Comparison of ENCODE assay signal across 23 mouse cellular contexts in genomic region chr9:70881982-70882381, GRCm38 (mm10).
DNase-seq lines count a peak whose midpoint lies in the region; ATAC-seq and TF ChIP-seq lines count a peak whose summit lies in the region.
"Had no signal": no experiment of that assay in that cellular context is flagged by ENCODE, and none has a peak within 500 bp of the region (broad histone marks: within the 10 kb centered on the region; RNA-seq: fewer than 3 reads in every experiment).

No protein-coding gene starts in this region.

- H3K27ac ChIP-seq in MEL (ENCODE audit: control insufficient read depth, low read depth, low read length) = no peak overlapping the region
- H3K27ac ChIP-seq in liver, embryonic 13.5 days = peak overlapping the region; percentile 56; the same call in 1 of the 2 replicates
- no peak overlapping the region for H3K27ac ChIP-seq in liver, postnatal 0 days (ENCODE audit: low read depth)
- H3K27ac ChIP-seq in left cerebral cortex, adult 2 months = no peak overlapping the region
- H3K27ac ChIP-seq in midbrain, embryonic 16.5 days (ENCODE audit: low read length) = no peak overlapping the region
- H3K27ac ChIP-seq: embryonic facial prominence, embryonic 15.5 days; forebrain, embryonic 13.5 days; gastrocnemius, adult 2 months; heart, embryonic 13.5 days; hindbrain, embryonic 15.5 days had no signal

- no peak for TF ChIP-seq POLR2A in MEL (IDR thresholded peaks at IDR 0.05; ENCODE audit: control insufficient read depth in 1 of 2, insufficient read depth in 1 of 2, low read depth in 1 of 2, low read length in 2 of 2, poor library complexity in 1 of 2)

- intact Hi-C loops in left cerebral cortex, adult 2 months (cut with DNase I) = no loop called here
- intact Hi-C loops in left cerebral cortex, postnatal 10 days (cut with DNase I) = no loop called here

- peak; percentile 74 for ATAC-seq in liver, embryonic 13.5 days (ENCODE audit: low read depth)
- no peak for ATAC-seq in liver, postnatal 0 days
- ATAC-seq in midbrain, embryonic 16.5 days = no peak
- ATAC-seq: activated CD4-positive, CD25-positive, alpha-beta regulatory T cell, adult 4 months; forebrain, embryonic 13.5 days; forebrain, postnatal 0 days; Patski had no signal

- H3K27me3 ChIP-seq in MEL (ENCODE audit: control insufficient read depth in 1 of 2, insufficient read depth in 2 of 2, low read length in 2 of 2) = no peaks in the 10 kb centered on the region; a peak in 1 of 4 replicates
- H3K27me3 ChIP-seq in liver, embryonic 13.5 days = no peaks in the 10 kb centered on the region
- no peaks in the 10 kb centered on the region for H3K27me3 ChIP-seq in liver, postnatal 0 days (ENCODE audit: insufficient read depth, low read length)
- H3K27me3 ChIP-seq in midbrain, embryonic 16.5 days (ENCODE audit: control insufficient read depth, insufficient read depth, low read depth, low read length) = no peaks in the 10 kb centered on the region
- H3K27me3 ChIP-seq: embryonic facial prominence, embryonic 15.5 days; forebrain, embryonic 13.5 days; heart, embryonic 13.5 days; hindbrain, embryonic 15.5 days; Patski had no signal

- H3K4me2 ChIP-seq in liver, embryonic 13.5 days = no peak overlapping the region
- no peak overlapping the region for H3K4me2 ChIP-seq in liver, postnatal 0 days (ENCODE audit: low read depth, low read length)
- no peak overlapping the region for H3K4me2 ChIP-seq in midbrain, embryonic 16.5 days (ENCODE audit: low read length)
- H3K4me2 ChIP-seq: embryonic facial prominence, embryonic 15.5 days; forebrain, embryonic 13.5 days; heart, embryonic 13.5 days; hindbrain, embryonic 15.5 days had no signal

- H3K9me3 ChIP-seq in MEL (replicated peaks; ENCODE audit: insufficient read depth, low read length) = no peaks in the 10 kb centered on the region
- H3K9me3 ChIP-seq in liver, embryonic 13.5 days (replicated peaks) = no peaks in the 10 kb centered on the region
- H3K9me3 ChIP-seq in liver, postnatal 0 days (ENCODE audit: low read length) = no peaks in the 10 kb centered on the region
- H3K9me3 ChIP-seq in midbrain, embryonic 16.5 days (replicated peaks; ENCODE audit: control insufficient read depth, low read length, poor library complexity, severe bottlenecking) = no peaks in the 10 kb centered on the region
- H3K9me3 ChIP-seq: embryonic facial prominence, embryonic 15.5 days; forebrain, embryonic 13.5 days; heart, embryonic 13.5 days; hindbrain, embryonic 15.5 days had no signal

- peaks cover 0 to 2% of the 10 kb centered on the region in 2 experiments; a peak in 1 of 4 replicates for H3K36me3 ChIP-seq in MEL (ENCODE audit: control insufficient read depth in 1 of 2, insufficient read depth in 2 of 2, low read length in 2 of 2)
- no peaks in the 10 kb centered on the region for H3K36me3 ChIP-seq in liver, embryonic 13.5 days
- no peaks in the 10 kb centered on the region for H3K36me3 ChIP-seq in liver, postnatal 0 days (replicated peaks; ENCODE audit: insufficient read depth, low read length)
- H3K36me3 ChIP-seq in midbrain, embryonic 16.5 days (ENCODE audit: control insufficient read depth, insufficient read depth, low read length) = no peaks in the 10 kb centered on the region
- H3K36me3 ChIP-seq: embryonic facial prominence, embryonic 15.5 days; heart, embryonic 13.5 days; hindbrain, embryonic 15.5 days had no signal

- TF ChIP-seq RAD21 in MEL (IDR thresholded peaks at IDR 0.05; ENCODE audit: low read depth, low read length) = no peak

- DNase-seq in MEL (ENCODE audit: low read depth, low spot score) = peak; percentile 36
- DNase-seq in c-Kit-positive CD71-positive TER-119-positive erythroid progenitor cells, embryonic 14.5 days (ENCODE audit: low spot score) = peak; percentile 28
- DNase-seq in liver, embryonic 13.5 days = no peak
- DNase-seq in liver, postnatal 0 days = no peak
- no peak for DNase-seq in left cerebral cortex, adult 2 months (ENCODE audit: extremely low spot score in 1 of 2, low spot score in 2 of 2)
- no peak for DNase-seq in left cerebral cortex, adult 11 months (ENCODE audit: low spot score)
- no peak for DNase-seq in left cerebral cortex, postnatal 10 days (ENCODE audit: extremely low spot score in 1 of 2, low spot score in 2 of 2)
- DNase-seq: adrenal gland, postnatal 14 days; cerebellum, adult 11 months; cerebellum, adult 8-10 months; cerebellum, postnatal 14 days; embryo, embryonic 11 days; forebrain, postnatal 0 days; gastrocnemius, adult 2 months; gastrocnemius, postnatal 25 days; heart, postnatal 36 days had no signal

- H3K4me3 ChIP-seq in MEL (ENCODE audit: control insufficient read depth in 1 of 2, insufficient read depth in 1 of 2, low read depth in 2 of 2, low read length in 2 of 2) = no peak overlapping the region
- no peak overlapping the region for H3K4me3 ChIP-seq in liver, embryonic 13.5 days (replicated peaks)
- no peak overlapping the region for H3K4me3 ChIP-seq in liver, postnatal 0 days (ENCODE audit: low read depth, low read length)
- H3K4me3 ChIP-seq in left cerebral cortex, adult 2 months = no peak overlapping the region
- H3K4me3 ChIP-seq in midbrain, embryonic 16.5 days (ENCODE audit: low read depth, low read length) = no peak overlapping the region
- H3K4me3 ChIP-seq: embryonic facial prominence, embryonic 15.5 days; forebrain, embryonic 13.5 days; gastrocnemius, adult 2 months; heart, embryonic 13.5 days; hindbrain, embryonic 15.5 days had no signal

- H3K4me1 ChIP-seq in MEL (ENCODE audit: control insufficient read depth in 1 of 2, insufficient read depth in 2 of 2, low read length in 2 of 2) = peaks cover 0 to 5% of the 10 kb centered on the region in 2 experiments; a peak in 1 of 4 replicates
- H3K4me1 ChIP-seq in liver, embryonic 13.5 days (replicated peaks) = peaks cover 51% of the 10 kb centered on the region
- H3K4me1 ChIP-seq in liver, postnatal 0 days (ENCODE audit: insufficient read depth) = peaks cover 11% of the 10 kb centered on the region
- H3K4me1 ChIP-seq in midbrain, embryonic 16.5 days (ENCODE audit: control insufficient read depth, insufficient read depth, low read length) = no peaks in the 10 kb centered on the region
- H3K4me1 ChIP-seq: embryonic facial prominence, embryonic 15.5 days; forebrain, embryonic 13.5 days; hindbrain, embryonic 15.5 days had no signal

- TF ChIP-seq CTCF in MEL (IDR thresholded peaks at IDR 0.05 in 2 of 3, conservative IDR thresholded peaks at IDR 0.05 in 1 of 3; ENCODE audit: control insufficient read depth in 1 of 3, insufficient read depth in 1 of 3, low read depth in 2 of 3, low read length in 3 of 3, poor library complexity in 1 of 3, severe bottlenecking in 1 of 3) = no peak
- no peak for TF ChIP-seq CTCF in liver, postnatal 0 days (IDR thresholded peaks at IDR 0.05; ENCODE audit: low read depth)
- no peak for TF ChIP-seq CTCF in left cerebral cortex, adult 2 months (IDR thresholded peaks at IDR 0.05)

- no peak overlapping the region for H3K9ac ChIP-seq in MEL (ENCODE audit: control insufficient read depth, low read depth, low read length, poor library complexity, severe bottlenecking)
- H3K9ac ChIP-seq in liver, embryonic 13.5 days = peak overlapping the region; percentile 14; the same call in 1 of the 2 replicates
- no peak overlapping the region for H3K9ac ChIP-seq in liver, postnatal 0 days (replicated peaks)
- no peak overlapping the region for H3K9ac ChIP-seq in midbrain, embryonic 16.5 days (ENCODE audit: low read depth, low read length)
- H3K9ac ChIP-seq: embryonic facial prominence, embryonic 15.5 days; forebrain, embryonic 13.5 days; forebrain, postnatal 0 days; heart, embryonic 13.5 days; hindbrain, embryonic 15.5 days had no signal

- H3K79me2 ChIP-seq in MEL (ENCODE audit: control insufficient read depth, insufficient read depth, low read length, poor library complexity) = no peaks in the 10 kb centered on the region

- WGBS in liver, embryonic 13.5 days (ENCODE audit: insufficient replicate concordance) = 21% methylated on average over 5 of the region's 5 CpGs
- 43% methylated on average over 5 of the region's 5 CpGs for WGBS in liver, postnatal 0 days (ENCODE audit: insufficient replicate concordance)
- WGBS in midbrain, embryonic 16.5 days = 68% methylated on average over 5 of the region's 5 CpGs

- peak; percentile 37 to 49; a peak in 2 of 4 replicates for TF ChIP-seq EP300 in MEL (IDR thresholded peaks at IDR 0.05; ENCODE audit: low read depth in 1 of 2, low read length in 2 of 2)
- TF ChIP-seq EP300 in liver, postnatal 0 days (IDR thresholded peaks at IDR 0.05; ENCODE audit: low read depth) = 0 out of 2 replicates have a peak, but pooled peaks have one; percentile 27

TF ChIP-seq in MEL, 35 proteins besides CTCF, POLR2A, EP300 and RAD21:
- TF ChIP-seq SIN3A (IDR thresholded peaks at IDR 0.05; ENCODE audit: low read length) (0 out of 2 replicates have a peak, but pooled peaks have one; percentile 22), GATA1 (IDR thresholded peaks at IDR 0.05; ENCODE audit: low read depth, low read length) (peak; percentile 64), RCOR1 (IDR thresholded peaks at IDR 0.05; ENCODE audit: low read depth, low read length) (0 out of 2 replicates have a peak, but pooled peaks have one; percentile 31), ETS1 (IDR thresholded peaks at IDR 0.05; ENCODE audit: low read depth, low read length) (peak; percentile 83), CHD1 (IDR thresholded peaks at IDR 0.05; ENCODE audit: low read depth, low read length) (no peak), UBTF (IDR thresholded peaks at IDR 0.05; ENCODE audit: borderline replicate concordance, insufficient read depth, low read depth, low read length) (no peak), BHLHE40 (IDR thresholded peaks at IDR 0.05; ENCODE audit: borderline replicate concordance, low read depth, low read length) (no peak), MAFK (IDR thresholded peaks at IDR 0.05; ENCODE audit: borderline replicate concordance, low read depth, low read length) (no peak), TCF12 (IDR thresholded peaks at IDR 0.05; ENCODE audit: low read depth, low read length) (peak; percentile 49; the same call in 1 of the 2 replicates)

Comparison
In these comparisons a context has a peak if more than half of its experiments do, and no peak if none do; other contexts are left out.
1. DNase-seq: peak in MEL (single experiment) and c-Kit-positive CD71-positive TER-119-positive erythroid progenitor cells, embryonic 14.5 days (single experiment); none in liver, embryonic 13.5 days (single experiment), liver, postnatal 0 days (single experiment), left cerebral cortex, adult 2 months (0 of 2), left cerebral cortex, adult 11 months (single experiment) and left cerebral cortex, postnatal 10 days (0 of 2).